Mouse (Mus musculus): ENCODE results near the gene Ttc7b.

Ttc7b gene

GRCm38 (mm10) chr12:100381941-100382340 lies 138.7 kb downstream of the Ttc7b start:
- DNase-seq (ENCODE audit: low spot score) = no peak

GRCm38 (mm10) chr12:100380697-100381291 lies 139.8 kb downstream of the Ttc7b start:
- no peak for DNase-seq (ENCODE audit: low spot score)

GRCm38 (mm10) chr12:100379833-100380232 lies 140.8 kb downstream of the Ttc7b start:
- no peak for DNase-seq (ENCODE audit: low spot score)

- no peak for DNase-seq (ENCODE audit: low spot score)
These were observed 142.4 kb downstream of the Ttc7b start for GRCm38 (mm10) chr12:100378266-100378665.

GRCm38 (mm10) chr12:100377791-100378190 lies 142.8 kb downstream of the Ttc7b start:
- no peak for DNase-seq (ENCODE audit: low spot score)

- no peak for DNase-seq (ENCODE audit: low spot score)
These were observed 144.8 kb downstream of the Ttc7b start for GRCm38 (mm10) chr12:100375801-100376200.

- no peak for DNase-seq (ENCODE audit: low spot score)
These were observed 147.8 kb downstream of the Ttc7b start for GRCm38 (mm10) chr12:100372785-100373184.

GRCm38 (mm10) chr12:100372015-100372414 lies 148.6 kb downstream of the Ttc7b start:
- no peak for DNase-seq (ENCODE audit: low spot score)

- DNase-seq (ENCODE audit: low spot score) = no peak
These were observed 150.8 kb downstream of the Ttc7b start for GRCm38 (mm10) chr12:100369786-100370185.

GRCm38 (mm10) chr12:100369220-100369619 lies 151.4 kb downstream of the Ttc7b start:
- no peak for DNase-seq (ENCODE audit: low spot score)

- DNase-seq (ENCODE audit: low spot score) = no peak
These were observed 159.3 kb downstream of the Ttc7b start for GRCm38 (mm10) chr12:100361330-100361729.

GRCm38 (mm10) chr12:100358040-100358620 lies 162.5 kb downstream of the Ttc7b start:
- DNase-seq (ENCODE audit: low spot score) = no peak

- no peak for DNase-seq (ENCODE audit: low spot score)
These were observed 164.2 kb downstream of the Ttc7b start for GRCm38 (mm10) chr12:100356407-100356806.

GRCm38 (mm10) chr12:100355565-100355964 lies 165.1 kb downstream of the Ttc7b start:
- DNase-seq (ENCODE audit: low spot score) = no peak

GRCm38 (mm10) chr12:100353954-100354353 lies 166.7 kb downstream of the Ttc7b start:
- DNase-seq (ENCODE audit: low spot score) = no peak

- DNase-seq (ENCODE audit: low spot score) = no peak
These were observed 167.4 kb downstream of the Ttc7b start for GRCm38 (mm10) chr12:100353075-100353782.

GRCm38 (mm10) chr12:100352094-100352493 lies 168.5 kb downstream of the Ttc7b start:
- no peak for DNase-seq (ENCODE audit: low spot score)

GRCm38 (mm10) chr12:100343554-100343953 lies 177.1 kb downstream of the Ttc7b start:
- no peak for DNase-seq (ENCODE audit: low spot score)

GRCm38 (mm10) chr12:100341614-100342013 lies 179.0 kb downstream of the Ttc7b start:
- no peak for DNase-seq (ENCODE audit: low spot score)

- DNase-seq (ENCODE audit: low spot score) = no peak
These were observed 179.6 kb downstream of the Ttc7b start for GRCm38 (mm10) chr12:100340901-100341460.

GRCm38 (mm10) chr12:100338055-100338454 lies 182.6 kb downstream of the Ttc7b start:
- no peak for DNase-seq (ENCODE audit: low spot score)

GRCm38 (mm10) chr12:100337351-100338018 lies 183.1 kb downstream of the Ttc7b start:
- DNase-seq (ENCODE audit: low spot score) = no peak

- DNase-seq (ENCODE audit: low spot score) = no peak
These were observed 184.4 kb downstream of the Ttc7b start for GRCm38 (mm10) chr12:100336241-100336640.
